Mouse (Mus musculus): ENCODE measurements around the gene Marveld2. TPM values are rescaled to one million over a fixed set of nuclear protein-coding genes. Genes with fewer than 3 reads are reported as not detected.

Gene Marveld2
- under 1 TPM; 0.35 to 0.36 TPM for total RNA-seq (2023)

DNA sequence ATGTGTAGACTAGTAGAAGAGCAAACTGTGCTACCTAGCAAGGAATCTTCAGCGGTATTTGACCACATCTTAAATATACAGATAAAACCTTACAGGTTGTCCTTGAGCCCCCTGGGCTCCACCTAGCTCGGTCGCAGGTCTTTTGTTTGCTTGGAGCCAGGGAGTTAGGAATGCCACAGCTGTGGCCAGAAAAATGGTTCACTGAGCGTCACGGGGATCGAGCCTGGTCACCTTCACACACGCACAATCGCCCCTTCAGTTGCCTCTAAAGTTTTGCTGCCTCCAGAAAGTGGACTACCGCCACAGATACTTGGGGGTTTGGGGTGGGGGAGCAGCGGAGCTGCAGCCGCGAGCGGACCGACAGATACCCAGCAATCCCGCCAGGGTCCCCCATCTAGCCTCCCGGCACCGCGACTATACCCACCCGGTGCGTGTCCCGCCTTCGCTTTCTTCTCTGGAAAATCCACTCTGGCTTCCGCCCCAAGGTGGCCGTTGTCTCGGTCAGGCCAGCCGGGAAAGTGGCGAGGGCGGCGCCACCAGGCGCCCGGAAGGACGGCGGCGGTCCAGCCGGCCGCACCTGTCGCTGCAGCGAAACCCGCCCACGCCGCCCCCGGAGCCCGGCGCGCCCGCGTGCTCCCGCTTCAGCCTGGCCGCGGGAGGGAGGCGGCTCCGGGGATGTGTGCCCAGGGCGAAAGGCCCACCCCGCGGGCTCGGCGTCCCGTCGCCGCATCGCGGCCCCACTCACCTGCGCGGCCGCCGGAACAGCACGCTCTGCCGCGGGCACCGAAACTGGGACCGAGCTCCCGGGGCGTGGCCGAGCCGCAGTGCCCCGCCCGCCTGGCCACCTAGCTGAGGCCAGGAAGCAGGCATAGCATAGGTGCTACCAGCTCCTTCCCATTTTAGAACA lies at the start of gene Marveld2:
Gene Marveld2 (minus strand): TSS at position 791 of the 907 bp plus-strand sequence.

DNA sequence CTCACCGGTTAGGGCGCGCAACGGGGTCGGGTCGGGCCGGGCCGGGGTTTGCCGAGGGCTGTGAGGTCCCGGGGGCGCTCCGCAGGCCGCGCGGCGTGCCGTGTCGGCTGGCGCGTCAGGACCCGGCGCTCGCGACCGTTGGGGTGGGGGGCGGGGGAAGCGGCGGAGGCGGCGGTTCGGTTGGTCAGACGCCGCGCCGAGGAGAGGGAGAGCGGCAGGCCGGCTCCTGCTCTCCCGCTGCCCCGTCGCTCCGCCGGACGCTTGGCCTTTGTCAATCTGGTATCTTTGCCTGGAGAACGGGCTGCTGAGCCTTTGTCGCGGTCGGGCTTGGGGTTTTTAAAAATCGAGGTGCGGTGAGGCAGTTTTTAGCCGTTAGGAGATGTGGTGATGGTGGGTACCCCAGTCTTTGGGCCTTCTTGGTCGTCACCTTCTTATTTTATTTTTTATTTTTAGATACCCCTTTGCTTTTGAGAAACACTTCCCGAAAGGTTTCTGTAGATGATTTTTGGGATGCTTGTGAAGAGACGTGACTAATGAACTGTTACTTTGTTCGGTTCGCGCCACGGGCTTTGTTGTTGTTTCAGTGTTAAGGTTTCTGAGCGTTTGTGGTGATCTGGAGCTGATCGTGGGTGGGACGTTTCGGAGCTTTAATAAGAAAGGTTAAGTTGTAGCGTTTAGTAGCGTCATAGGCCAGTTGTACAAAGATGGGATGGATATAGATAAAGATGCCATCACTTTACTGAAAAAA lies 34.8 kb upstream of the Marveld2 start, which contains the start of gene Taf9:
Gene Taf9 (plus strand): TSS at position 141 of the 748 bp plus-strand sequence.

DNA sequence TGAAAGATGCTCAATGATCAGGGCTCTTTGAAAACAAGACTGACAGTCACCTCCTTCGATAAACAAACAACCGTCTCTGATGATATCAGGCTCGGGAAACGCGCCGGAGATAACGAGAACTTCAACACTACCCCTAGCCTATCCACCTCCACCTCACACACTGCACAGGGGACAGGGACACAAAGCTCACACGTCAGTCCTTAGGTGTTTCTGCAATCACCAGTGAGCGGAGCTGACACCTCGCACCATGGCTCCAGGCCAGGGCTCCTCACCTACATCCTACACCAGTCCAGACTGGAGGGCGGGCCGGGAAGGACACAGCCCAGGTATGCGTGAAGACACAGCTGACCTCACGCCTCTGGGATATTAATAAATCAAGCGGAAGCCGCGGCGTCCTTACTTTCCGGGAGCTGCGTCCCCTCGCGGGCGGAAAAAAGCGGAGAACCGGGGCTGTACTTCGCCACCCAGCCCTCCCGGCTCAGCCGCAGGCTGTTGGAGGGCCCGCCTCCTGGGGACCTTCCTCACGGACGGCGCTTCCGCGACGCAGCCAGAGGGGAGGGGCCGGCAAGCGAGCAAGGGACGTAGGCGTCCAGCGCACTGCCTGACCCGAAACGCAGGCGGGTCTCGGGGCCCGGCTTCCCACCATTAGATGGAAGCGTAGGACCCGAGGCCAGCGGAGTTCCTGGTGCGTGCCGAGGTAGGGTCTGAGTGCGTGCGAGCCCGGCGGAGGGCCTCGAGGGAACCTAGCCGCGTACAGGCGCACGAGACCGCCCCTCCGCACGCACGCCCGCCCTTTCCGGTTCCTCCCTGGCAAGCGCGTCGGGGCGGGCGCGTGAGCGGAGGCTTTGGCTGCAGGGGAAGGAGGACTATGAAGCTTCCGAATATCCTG lies 34.0 kb upstream of the Marveld2 start, which contains the start of the genes Ak6 and Rad17:
Gene Ak6 (plus strand): TSS at position 430 of the 889 bp plus-strand sequence.
Gene Rad17 (minus strand): TSS at position 502 of the 889 bp plus-strand sequence.

DNA sequence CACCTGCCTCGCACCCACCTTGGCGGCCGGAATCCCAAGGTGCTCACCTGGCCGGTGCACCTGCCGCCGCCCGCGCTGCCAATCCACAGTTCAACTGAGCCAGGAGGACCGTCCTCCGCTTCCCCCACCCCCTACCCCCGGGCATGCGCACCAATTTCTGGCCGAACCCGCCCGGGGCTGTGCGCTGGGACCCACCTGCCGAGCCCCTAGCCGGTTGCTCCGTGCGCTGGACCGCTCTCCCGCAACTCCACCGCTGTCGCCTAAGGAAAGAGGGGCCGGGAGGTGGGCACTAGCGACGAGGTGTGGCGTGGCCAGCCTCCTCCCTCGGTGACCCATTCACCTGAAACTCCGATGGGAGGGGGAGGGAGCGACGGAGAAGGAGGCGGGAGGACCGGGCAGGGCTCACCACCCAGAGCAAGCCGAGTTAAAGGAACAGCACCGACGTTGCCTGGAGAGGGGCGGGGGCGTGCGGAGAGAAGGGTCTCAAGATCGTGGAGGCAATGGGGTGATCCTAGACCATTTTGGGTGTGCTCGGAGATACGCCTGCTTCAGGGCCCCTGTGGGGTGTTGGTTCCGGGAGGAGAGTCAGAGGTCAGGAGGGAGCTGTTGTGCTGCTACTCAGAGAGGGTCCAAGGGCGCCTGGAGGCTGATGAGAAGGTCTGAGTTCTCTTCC lies 64.3 kb downstream of the Marveld2 start, which contains the start of gene Ocln:
Gene Ocln (minus strand): TSS at position 350 of the 673 bp plus-strand sequence.

Other genes starting within 250 kb of the Marveld2 start
- 1 to 10 TPM; 1.4 to 1.8 TPM for gene Naip1, start 164.1 kb downstream of the Marveld2 start, total RNA-seq (2023)
- gene Gtf2h2, start 124.4 kb downstream of the Marveld2 start, total RNA-seq (2023) = 10 to 100 TPM; 13.6 to 16.9 TPM
- not detected for gene Ocln, start 64.3 kb downstream of the Marveld2 start, total RNA-seq (2023)
- 10 to 100 TPM; 74.1 to 74.8 TPM for gene Ak6, start 34.0 kb upstream of the Marveld2 start, total RNA-seq (2023)
- 10 to 100 TPM; 20.1 to 21.0 TPM for gene Rad17, start 34.1 kb upstream of the Marveld2 start, total RNA-seq (2023)
- gene Taf9, start 34.6 kb upstream of the Marveld2 start, total RNA-seq (2023) = 10 to 100 TPM in 1 of 2 experiments, 1 to 10 TPM in 1; 8.6 to 14.0 TPM
- 10 to 100 TPM; 47.9 to 51.0 TPM for gene Ccdc125, start 52.7 kb upstream of the Marveld2 start, total RNA-seq (2023)
- gene Cdk7, start 114.0 kb upstream of the Marveld2 start, total RNA-seq (2023) = 10 to 100 TPM; 16.7 to 18.0 TPM
- gene Mrps36, start 127.7 kb upstream of the Marveld2 start, total RNA-seq (2023) = 10 to 100 TPM; 16.9 to 21.7 TPM
- 10 to 100 TPM in 1 of 2 experiments, 1 to 10 TPM in 1; 9.7 to 11.0 TPM for gene Cenph, start 158.9 kb upstream of the Marveld2 start, total RNA-seq (2023)
- 10 to 100 TPM; 53.0 to 63.0 TPM for gene Ccnb1, start 169.6 kb upstream of the Marveld2 start, total RNA-seq (2023)
- gene Slc30a5, start 216.5 kb upstream of the Marveld2 start, total RNA-seq (2023) = 10 to 100 TPM; 25.3 to 31.4 TPM